Comparison of ENCODE assay signal across 8 mouse cellular contexts in genomic region chr3:84813436-84814156, GRCm38 (mm10). TPM values are rescaled to one million over a fixed set of nuclear protein-coding genes. Genes with fewer than 3 reads are reported as not detected.
A peak's percentile ranks its signal among the peaks of the same experiment; 100 is the strongest.
DNase-seq lines count a peak whose midpoint lies in the region; ATAC-seq and TF ChIP-seq lines count a peak whose summit lies in the region.

No protein-coding gene starts in this region.

- no peak for TF ChIP-seq CTCF in CH12.LX (conservative IDR thresholded peaks at IDR 0.05 in 1 of 2, IDR thresholded peaks at IDR 0.05 in 1 of 2; ENCODE audit: low read depth in 2 of 2, low read length in 2 of 2)

- H3K79me2 ChIP-seq in CH12.LX (replicated peaks; ENCODE audit: control insufficient read depth, extremely low read depth, insufficient read depth, poor library complexity, severe bottlenecking): peaks cover 42% of the 10 kb centered on the region

- H3K4me3 ChIP-seq in heart, embryonic 11.5 days (ENCODE audit: low read depth, low read length): peak overlapping the region; percentile 99
- peak overlapping the region; percentile 79 to 97 (median 95) for H3K4me3 ChIP-seq in CH12.LX (replicated peaks in 1 of 3; ENCODE audit: low read depth in 2 of 3, low read length in 2 of 3, poor library complexity in 1 of 3)
- peak overlapping the region; percentile 100 for H3K4me3 ChIP-seq in liver, embryonic 12.5 days

- no peaks in the 10 kb centered on the region for H3K9me3 ChIP-seq in heart, embryonic 11.5 days (replicated peaks; ENCODE audit: control insufficient read depth, low read length)
- no peaks in the 10 kb centered on the region for H3K9me3 ChIP-seq in CH12.LX (replicated peaks; ENCODE audit: low read length)
- no peaks in the 10 kb centered on the region for H3K9me3 ChIP-seq in liver, embryonic 12.5 days (replicated peaks)

- no peaks in the 10 kb centered on the region for H3K36me3 ChIP-seq in heart, embryonic 11.5 days (ENCODE audit: control insufficient read depth, insufficient read depth, low read length)
- peaks cover 0 to 9% of the 10 kb centered on the region in 2 experiments for H3K36me3 ChIP-seq in CH12.LX (replicated peaks in 1 of 2; ENCODE audit: control insufficient read depth in 1 of 2, insufficient read depth in 1 of 2, low read length in 1 of 2)
- H3K36me3 ChIP-seq in liver, embryonic 12.5 days: peaks cover 2% of the 10 kb centered on the region

- peak overlapping the region; percentile 89 for H3K9ac ChIP-seq in heart, embryonic 11.5 days (ENCODE audit: low read depth, low read length)
- peak overlapping the region; percentile 95 for H3K9ac ChIP-seq in CH12.LX (ENCODE audit: insufficient read depth, low read depth)
- H3K9ac ChIP-seq in liver, embryonic 12.5 days: peak overlapping the region; percentile 96

- TF ChIP-seq EP300 in CH12.LX (IDR thresholded peaks at IDR 0.05; ENCODE audit: low read length): no peak

- peak; percentile 27; the same call in 1 of the 2 replicates for ATAC-seq in heart, embryonic 11.5 days (replicated peaks; ENCODE audit: insufficient number of reproducible peaks, low FRiP score, low TSS enrichment)
- peak; percentile 58 for ATAC-seq in erythroid progenitor cell, adult 5-6 weeks (replicated peaks; ENCODE audit: low FRiP score, poor library complexity, severe bottlenecking)
- ATAC-seq in liver, embryonic 12.5 days: peak; percentile 59

- WGBS in heart, embryonic 11.5 days (ENCODE audit: insufficient replicate concordance): under 1% methylated on average over 29 of the region's 29 CpGs
- 2% methylated on average over 29 of the region's 29 CpGs for WGBS in liver, embryonic 12.5 days (ENCODE audit: insufficient replicate concordance)

- DNase-seq in heart, adult 9 months (ENCODE audit: low spot score in 2 of 2): no peak
- DNase-seq in CH12.LX (ENCODE audit: extremely low read depth) (no peak), adipocyte (ENCODE audit: low spot score) (no peak)
- DNase-seq in cerebellum, postnatal 10 days: no peak
- no peak for DNase-seq in right cerebral cortex, postnatal 10 days (ENCODE audit: low spot score in 2 of 2)

- H3K4me2 ChIP-seq in heart, embryonic 11.5 days: peak overlapping the region; percentile 99
- peak overlapping the region; percentile 87 for H3K4me2 ChIP-seq in CH12.LX (ENCODE audit: insufficient read depth, low read depth, poor library complexity, severe bottlenecking)
- peak overlapping the region; percentile 100 for H3K4me2 ChIP-seq in liver, embryonic 12.5 days

- TF ChIP-seq POLR2A in CH12.LX (IDR thresholded peaks at IDR 0.05; ENCODE audit: low read depth, low read length): no peak

- dilution Hi-C loops in CH12.LX (cut with MboI; ENCODE audit: extremely low pct_ligation_motif_present, extremely low pct_unique_long_range_greater_than_20kb, low sequenced_read_pairs): no loop called here

- peak overlapping the region; percentile 94 for H3K27ac ChIP-seq in heart, embryonic 11.5 days (ENCODE audit: low read depth, low read length)
- H3K27ac ChIP-seq in CH12.LX (ENCODE audit: insufficient read depth, low read depth): peak overlapping the region; percentile 77
- peak overlapping the region; percentile 98 for H3K27ac ChIP-seq in liver, embryonic 12.5 days

- H3K4me1 ChIP-seq in heart, embryonic 11.5 days (ENCODE audit: control insufficient read depth, insufficient read depth, low read length): peaks cover 15% of the 10 kb centered on the region; the same call in 1 of the 2 replicates
- peaks cover 5 to 42% of the 10 kb centered on the region in 2 experiments for H3K4me1 ChIP-seq in CH12.LX (ENCODE audit: control insufficient read depth in 1 of 2, insufficient read depth in 2 of 2)
- peaks cover 40% of the 10 kb centered on the region for H3K4me1 ChIP-seq in liver, embryonic 12.5 days

- in situ Hi-C loops in CH12.LX (cut with MboI; ENCODE audit: low pct_ligation_motif_present, low pct_unique_long_range_greater_than_20kb, low sequenced_read_pairs): loop anchor here (10.0 kb wide), 1 partner anchor 119 kb away; no protein-coding TSS in a partner anchor

- no peak for TF ChIP-seq RAD21 in CH12.LX (IDR thresholded peaks at IDR 0.05; ENCODE audit: low read depth, low read length)

- H3K27me3 ChIP-seq in heart, embryonic 11.5 days (ENCODE audit: control insufficient read depth, insufficient read depth, low read length): no peaks in the 10 kb centered on the region
- H3K27me3 ChIP-seq in CH12.LX (replicated peaks): no peaks in the 10 kb centered on the region
- no peaks in the 10 kb centered on the region for H3K27me3 ChIP-seq in liver, embryonic 12.5 days (replicated peaks)

TF ChIP-seq in CH12.LX, 34 proteins besides CTCF, POLR2A, EP300 and RAD21:
- no peak; the same call in 1 of the 2 replicates for TF ChIP-seq SMC3 (IDR thresholded peaks at IDR 0.05; ENCODE audit: low read depth, low read length)
- 0 out of 2 replicates have a peak, but pooled peaks have one; percentile 16 for TF ChIP-seq TBP (conservative IDR thresholded peaks at IDR 0.05; ENCODE audit: low read depth, low read length)
TF ChIP-seq in CH12.LX: peak in this region for 1.

RNA-seq across cellular contexts. Expression of gene Fbxw7, which starts 1.5 kb away (rescaled TPM):
- 7.5 and 8.4 TPM in 2 replicates for polyA plus RNA-seq in heart, embryonic 11.5 days (2014; fragmentation: Nextera tagmentation; extraction: Ambion mirVana)
- total RNA-seq in CH12.LX (2012; rRNA removed) (28.5 and 32.5 TPM in 2 replicates), CH12.LX (2014; rRNA removed) (29.8 and 32.6 TPM in 2 replicates)
- 28.4 and 31.3 TPM in 2 replicates for polyA plus RNA-seq in CH12.LX (2012; ENCODE audit: insufficient read length, low read depth)
- 9.6 and 14.1 TPM in 2 replicates for total RNA-seq in erythroid progenitor cell, adult 5-6 weeks (2015; ENCODE audit: low replicate concordance)
- total RNA-seq in erythroid progenitor cell, adult 5-6 weeks (2017; ENCODE audit: low replicate concordance): 18.0 and 22.5 TPM in 2 replicates
- 4.9 TPM in 2 replicates for polyA plus RNA-seq in liver, embryonic 12.5 days (2016; fragmentation: Nextera tagmentation; extraction: Ambion mirVana)
